Mouse (Mus musculus) retina, embryonic 14.5 days (tissue): ENCODE results near the gene Arl6ip4.

Experiments used
- DNase-seq: peaks from one replicate; pipeline ENCODE4 v3.0.0-alpha.2; 2015; ENCODE audit warnings: low spot score

The Arl6ip4 gene

DNA sequence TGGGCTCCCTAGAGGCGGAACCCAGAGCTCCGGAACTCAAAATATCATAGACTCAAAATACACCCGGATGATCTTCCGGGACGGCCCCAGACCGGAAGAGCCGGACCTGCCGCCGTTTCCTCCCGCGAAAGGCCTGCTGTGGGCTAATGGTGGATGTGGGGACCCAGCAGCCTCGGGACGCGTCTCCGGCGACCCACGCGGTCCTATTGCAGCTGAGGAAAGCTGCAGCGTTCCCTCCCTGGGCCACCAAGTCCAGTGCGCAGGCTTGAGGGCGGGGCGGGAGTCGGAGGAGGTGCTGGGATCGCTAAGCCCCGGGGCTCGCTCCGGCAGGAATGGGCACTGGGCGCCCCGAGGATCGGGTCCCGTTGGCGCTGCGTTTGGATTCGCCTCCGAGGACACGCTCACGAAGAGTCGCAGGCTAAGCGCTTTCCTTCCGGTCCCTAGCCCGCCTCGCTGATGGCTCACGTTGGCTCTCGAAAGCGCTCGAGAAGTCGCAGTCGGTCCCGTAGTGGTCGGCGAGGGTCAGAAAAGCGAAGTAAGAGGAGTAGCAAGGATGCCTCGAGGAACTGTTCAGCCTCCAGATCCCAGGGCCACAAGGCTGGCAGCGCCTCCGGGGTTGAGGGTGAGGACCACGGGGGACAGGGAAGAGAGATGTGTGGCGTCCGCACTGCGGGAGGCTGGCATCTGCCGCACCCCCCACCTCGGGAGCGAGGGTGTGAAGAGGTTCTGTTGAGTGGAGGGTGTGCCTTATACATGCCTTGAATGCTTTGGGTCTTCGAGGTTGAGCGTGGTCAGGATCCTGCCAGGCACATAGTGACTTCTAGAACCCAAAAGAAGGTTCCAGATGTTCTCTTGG, at the start of gene Arl6ip4:
Gene Arl6ip4 (plus strand): TSS at position 100 of the 856 bp plus-strand sequence.
- peak; percentile 85 for DNase-seq

GRCm38 (mm10) chr5:124069657-124070056, 46.2 kb upstream of the Arl6ip4 start:
- DNase-seq, result no peak

DNA sequence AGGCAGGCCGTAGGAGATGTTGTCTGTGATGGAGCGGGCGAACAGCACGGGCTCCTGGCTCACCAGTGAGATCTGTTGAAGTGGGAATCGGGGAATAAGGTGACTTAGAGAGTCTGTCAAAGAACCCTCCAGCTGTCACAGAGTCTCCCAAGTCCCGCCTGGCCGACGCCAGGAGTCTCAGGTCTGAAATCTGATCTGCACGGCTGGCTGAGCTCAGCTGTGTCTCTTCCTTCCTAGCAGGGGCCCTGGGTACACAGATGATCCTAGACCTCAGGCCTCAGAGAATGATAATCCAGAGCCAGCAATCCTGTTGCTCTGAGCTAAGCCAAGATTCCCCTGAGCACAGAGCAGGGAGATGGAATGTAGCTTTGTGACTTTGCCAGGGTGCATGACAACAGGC, 42.2 kb upstream of the Arl6ip4 start:
- DNase-seq, result peak; percentile 28

DNA sequence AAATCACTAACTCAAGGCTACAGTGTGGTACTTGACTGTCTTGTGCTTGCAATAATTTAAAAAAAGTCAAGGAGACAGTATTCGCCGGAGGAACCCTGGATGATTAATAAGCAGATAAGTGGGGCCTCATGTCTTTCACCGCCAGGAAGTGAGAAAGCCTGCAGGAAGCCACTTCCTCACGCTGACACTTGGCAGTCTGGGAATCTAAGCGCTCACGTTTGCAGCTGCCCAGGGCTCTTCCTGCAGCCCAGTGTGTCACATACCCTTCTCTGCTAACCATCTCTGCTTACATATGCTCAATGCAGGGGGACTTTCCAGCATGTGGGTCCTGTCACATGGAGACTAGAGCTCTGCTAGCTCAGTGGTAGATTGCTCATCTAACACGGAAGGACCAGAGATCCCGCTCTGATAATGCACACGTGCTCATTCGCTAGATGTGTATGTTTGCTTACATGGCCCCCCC, 41.0 kb upstream of the Arl6ip4 start:
- DNase-seq, result no peak

- DNase-seq, result no peak
Observed at GRCm38 (mm10) chr5:124075716-124076115, 40.2 kb upstream of the Arl6ip4 start.

DNA sequence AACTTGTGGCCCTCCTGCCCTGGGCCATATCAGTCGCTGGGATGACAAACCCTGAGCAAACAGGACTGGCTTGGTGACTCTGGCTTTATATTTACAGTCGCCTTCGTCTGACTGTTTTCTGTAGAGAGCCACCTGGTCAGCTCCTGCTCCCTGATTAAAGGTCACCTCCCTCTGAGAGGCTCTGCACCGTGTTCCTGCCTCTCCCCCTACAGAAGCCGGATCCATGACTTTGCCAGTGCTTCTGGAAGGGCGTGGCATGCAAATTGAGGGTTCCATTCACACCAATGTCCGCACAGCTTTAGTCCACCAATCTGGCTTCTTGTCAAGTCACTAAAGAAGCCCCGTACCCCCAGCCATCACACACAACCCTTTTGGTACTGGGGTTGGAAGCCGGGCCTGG, 39.3 kb upstream of the Arl6ip4 start:
- DNase-seq, result no peak

DNA sequence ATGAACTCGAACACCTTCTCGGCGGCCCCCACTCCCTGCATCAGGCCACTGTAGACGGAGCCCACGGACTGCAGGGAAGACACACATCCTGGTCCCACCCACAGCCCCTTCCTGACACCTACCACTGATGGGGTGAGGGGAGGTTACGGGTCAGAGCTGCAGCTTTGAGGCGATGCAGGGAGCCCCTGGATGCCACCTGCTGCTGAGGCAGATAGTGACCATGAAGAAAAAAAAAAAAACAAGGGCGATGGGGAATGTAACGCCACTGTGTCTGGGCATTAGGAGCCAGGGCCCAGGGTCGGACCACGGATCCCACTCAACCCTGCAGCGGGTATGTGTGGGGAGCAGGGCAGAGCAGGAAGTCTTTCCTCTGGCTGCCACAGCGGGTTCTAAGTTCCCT, 38.6 kb upstream of the Arl6ip4 start:
- DNase-seq, result no peak

GRCm38 (mm10) chr5:124077856-124078460, 37.9 kb upstream of the Arl6ip4 start:
- DNase-seq, result no peak

- DNase-seq, result peak; percentile 33
Observed at GRCm38 (mm10) chr5:124078794-124079416, 37.0 kb upstream of the Arl6ip4 start.

- DNase-seq, result no peak
Observed at GRCm38 (mm10) chr5:124079880-124080279, 36.0 kb upstream of the Arl6ip4 start.

DNA sequence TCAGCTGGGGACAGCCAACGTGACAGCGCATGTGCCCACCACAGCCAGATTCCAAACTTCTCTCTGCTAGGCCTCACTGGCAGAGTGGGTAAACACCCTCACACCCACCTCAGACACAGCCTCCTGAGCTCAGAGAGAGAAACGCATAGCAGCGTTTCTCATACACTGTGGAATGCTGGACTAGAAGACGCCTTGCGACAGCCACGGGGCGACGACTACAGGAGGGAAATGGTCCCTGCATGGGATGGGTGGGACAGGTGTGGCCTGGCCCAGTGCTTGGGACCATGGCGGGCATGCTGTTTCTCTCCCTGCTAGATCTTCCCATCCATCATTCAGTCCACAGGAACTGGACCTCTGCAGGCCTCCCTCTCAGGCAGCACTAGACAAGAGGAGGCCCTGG, 33.4 kb upstream of the Arl6ip4 start:
- no peak for DNase-seq

- DNase-seq, result no peak
Observed at GRCm38 (mm10) chr5:124082941-124083688, 32.8 kb upstream of the Arl6ip4 start.

GRCm38 (mm10) chr5:124083850-124084587, 31.9 kb upstream of the Arl6ip4 start:
- no peak for DNase-seq

GRCm38 (mm10) chr5:124084588-124085173, 31.2 kb upstream of the Arl6ip4 start:
- DNase-seq, result peak; percentile 88

GRCm38 (mm10) chr5:124085513-124085912, 30.4 kb upstream of the Arl6ip4 start:
- no peak for DNase-seq

GRCm38 (mm10) chr5:124086876-124087275, 29.0 kb upstream of the Arl6ip4 start:
- DNase-seq, result no peak

GRCm38 (mm10) chr5:124089868-124090267, 26.0 kb upstream of the Arl6ip4 start:
- DNase-seq, result no peak

DNA sequence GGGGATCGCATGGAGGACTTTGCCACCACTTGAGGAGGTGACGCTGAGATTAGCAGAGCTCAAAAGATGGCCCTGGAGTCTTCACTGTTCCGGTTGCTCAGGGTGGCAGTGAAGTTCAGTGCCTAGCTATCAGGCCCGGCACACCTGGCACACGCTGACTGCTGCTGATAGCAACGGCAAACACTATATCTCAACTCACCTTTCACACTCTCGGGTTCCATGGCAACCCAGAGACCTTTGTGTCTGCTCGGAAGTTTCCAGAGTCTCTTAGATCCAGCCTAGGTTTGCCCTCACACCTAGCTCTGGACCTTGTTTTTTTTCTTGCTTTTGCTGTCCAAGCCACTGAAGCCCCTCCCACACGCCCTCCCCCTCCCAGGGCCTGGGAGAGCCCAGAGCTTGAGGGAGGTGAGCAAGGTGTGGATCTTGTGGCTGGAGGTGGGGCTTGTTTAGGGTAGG, 23.9 kb upstream of the Arl6ip4 start:
- no peak for DNase-seq

DNA sequence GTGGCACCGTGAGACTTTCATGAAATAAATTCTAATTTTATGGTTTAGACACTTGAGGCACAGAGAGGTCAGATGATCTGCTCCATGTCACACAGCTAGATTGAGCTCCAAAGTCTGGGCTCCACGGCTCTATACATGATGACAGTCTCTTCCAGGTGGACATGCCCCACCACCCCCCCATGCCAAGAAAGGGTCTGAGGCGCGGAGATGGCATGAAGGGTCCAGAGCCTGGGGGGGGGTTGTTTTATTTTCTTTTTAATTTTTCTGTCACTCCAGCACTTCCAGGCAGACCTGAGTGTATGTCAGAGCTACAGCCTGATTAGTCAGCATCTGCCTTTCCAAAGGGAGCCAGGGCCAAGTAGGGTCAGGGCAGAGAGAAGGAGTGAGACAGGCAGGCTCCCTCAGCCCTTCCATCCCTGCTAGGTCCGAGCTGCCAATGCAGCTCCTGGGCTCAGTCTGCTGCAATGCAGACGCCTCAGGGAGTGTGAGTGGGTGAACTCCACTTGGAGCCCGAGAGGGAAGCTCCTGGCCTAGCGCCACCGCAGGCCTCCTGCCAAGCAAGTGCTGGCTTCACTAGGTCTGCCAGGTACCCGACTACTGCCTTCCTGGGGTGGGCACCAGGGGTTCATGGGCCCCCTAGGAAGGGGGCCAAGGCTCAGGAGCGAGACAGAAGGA, 22.6 kb upstream of the Arl6ip4 start:
- no peak for DNase-seq

DNA sequence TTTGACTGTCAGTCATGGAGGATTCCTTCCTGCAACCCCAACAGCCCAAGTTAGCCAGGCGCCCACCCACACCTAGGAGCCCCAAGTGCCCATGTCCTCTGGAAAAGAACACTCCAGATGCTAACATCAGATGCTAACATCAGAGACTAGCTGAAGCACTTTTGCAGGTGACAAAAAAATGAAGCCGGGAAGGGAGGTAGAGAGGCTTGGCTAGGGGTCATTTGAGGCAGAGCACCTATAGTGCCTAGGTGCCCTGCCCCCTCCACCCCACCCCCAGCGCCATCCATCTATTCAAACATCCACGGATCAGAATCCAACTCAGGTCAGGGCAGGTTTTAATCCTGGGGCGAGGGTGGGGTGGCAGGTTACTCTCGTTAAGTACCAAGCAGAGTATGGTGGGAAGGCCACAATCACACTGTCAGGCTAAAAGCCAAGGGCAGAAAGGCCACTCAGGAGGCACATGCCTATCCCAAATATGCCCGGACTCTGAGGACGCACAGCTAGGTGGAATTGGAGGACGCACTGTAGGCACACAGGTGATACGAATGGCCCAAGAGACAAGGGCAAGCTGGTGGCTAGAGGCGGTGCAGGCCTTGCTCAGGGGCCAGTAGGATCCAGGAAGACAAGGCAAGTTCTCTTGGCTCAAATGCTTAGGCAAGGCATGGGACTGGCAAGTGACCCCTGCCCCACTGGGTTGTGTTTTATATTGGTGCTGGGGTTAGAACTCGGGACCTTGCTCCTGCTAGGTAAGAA, 21.9 kb upstream of the Arl6ip4 start:
- DNase-seq, result no peak
